Mouse (Mus musculus) T-cell, adult 2 months (primary cell): ENCODE results near the gene Ppp1r27.

Experiments used
- DNase-seq: peaks from one replicate; pipeline ENCODE4 v3.0.0; 2022; ENCODE audit warnings: low spot score

Gene Ppp1r27

GRCm38 (mm10) chr11:120512790-120513453, 38.0 kb downstream of the Ppp1r27 start:
- DNase-seq: no peak

GRCm38 (mm10) chr11:120510375-120511030, 40.4 kb downstream of the Ppp1r27 start:
- peak; percentile 20 for DNase-seq

- DNase-seq: no peak
Observed at GRCm38 (mm10) chr11:120509940-120510339, 41.0 kb downstream of the Ppp1r27 start.

DNA sequence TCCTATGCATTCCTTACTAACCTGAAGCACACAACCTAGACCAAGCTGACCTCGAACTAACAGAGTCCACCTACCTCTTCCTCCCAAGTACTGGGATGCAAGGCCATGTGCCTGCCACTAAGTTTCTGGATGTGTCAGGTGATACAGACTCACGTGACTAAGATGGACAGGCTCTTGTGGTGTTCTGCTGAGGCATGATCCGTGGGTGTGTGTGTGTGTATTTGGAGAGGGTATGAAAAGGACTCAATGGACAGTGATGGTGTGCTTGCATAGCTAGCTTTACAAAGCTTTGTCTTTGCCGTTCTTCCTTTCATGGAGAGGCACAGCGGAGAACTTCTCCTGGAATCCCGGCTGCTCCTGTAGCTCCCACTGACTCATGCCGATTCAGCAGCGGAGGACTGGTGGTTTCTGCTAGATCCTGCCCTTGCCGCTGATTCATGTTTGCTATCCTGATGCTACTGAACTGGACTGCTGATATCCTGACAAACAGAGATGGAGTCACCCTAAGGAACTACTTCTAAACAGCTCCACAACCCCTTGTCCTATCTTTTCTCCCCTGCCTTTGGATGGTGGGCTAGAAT, 42.6 kb downstream of the Ppp1r27 start:
- DNase-seq: no peak

GRCm38 (mm10) chr11:120507611-120508289, 43.2 kb downstream of the Ppp1r27 start:
- no peak for DNase-seq

DNA sequence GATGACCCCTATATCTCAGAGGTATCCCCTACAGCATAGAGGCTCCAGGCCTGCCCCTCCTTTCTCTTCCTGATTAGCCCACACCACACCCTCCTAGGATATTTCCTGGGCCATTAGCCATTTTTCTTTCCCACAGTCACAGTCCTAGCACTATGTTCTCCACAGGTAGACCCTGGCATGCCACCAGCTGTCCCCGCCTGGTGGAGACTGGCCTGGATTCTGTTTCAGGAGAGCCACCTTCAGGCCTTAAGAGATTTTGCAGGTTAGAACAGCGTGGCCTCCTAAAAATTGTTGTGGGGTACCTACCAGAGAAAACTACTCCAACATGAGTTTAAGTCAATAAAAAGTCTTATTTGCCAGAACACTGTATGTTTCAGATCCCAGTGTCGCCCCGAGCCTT, 44.0 kb downstream of the Ppp1r27 start:
- DNase-seq: no peak

DNA sequence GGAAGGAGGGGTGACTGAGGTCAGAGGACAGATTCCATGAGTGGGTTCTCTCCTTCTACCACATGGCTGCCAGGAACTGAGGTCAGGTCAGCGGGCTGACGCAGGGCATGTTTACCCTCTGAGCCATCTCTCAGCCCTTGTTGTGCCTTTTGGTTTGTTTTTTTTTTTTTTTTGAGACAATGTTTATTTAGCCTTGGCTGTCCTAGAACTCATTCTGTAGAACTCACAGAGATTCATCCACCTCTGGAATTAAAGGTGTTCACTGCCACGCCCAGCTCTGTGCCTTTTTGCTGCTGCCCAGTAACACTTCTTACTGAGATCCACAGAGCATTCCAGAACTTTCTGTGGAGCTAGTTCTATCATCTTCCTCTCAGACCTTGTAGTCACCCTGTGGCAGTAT, 45.3 kb downstream of the Ppp1r27 start:
- no peak for DNase-seq

DNA sequence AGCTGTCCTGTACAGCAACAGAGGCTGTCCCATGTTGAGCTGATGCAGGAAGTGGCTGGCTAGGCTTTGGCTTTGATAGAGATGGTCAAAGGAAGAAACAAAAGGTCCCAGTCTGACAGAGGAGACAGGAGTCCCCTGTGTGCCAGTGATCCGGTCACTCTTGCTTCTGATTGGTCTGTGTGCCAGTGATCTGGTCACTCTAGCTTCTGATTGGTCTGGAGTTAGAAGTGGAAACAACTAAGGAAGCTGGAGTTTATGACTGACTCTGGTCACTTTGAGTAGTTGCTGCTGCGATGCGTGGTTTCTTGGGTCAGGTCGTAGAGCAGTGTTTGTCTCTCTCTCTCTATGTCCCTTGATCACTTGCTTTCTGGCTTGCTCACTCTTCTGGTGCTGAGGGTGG, 49.2 kb downstream of the Ppp1r27 start:
- no peak for DNase-seq

DNA sequence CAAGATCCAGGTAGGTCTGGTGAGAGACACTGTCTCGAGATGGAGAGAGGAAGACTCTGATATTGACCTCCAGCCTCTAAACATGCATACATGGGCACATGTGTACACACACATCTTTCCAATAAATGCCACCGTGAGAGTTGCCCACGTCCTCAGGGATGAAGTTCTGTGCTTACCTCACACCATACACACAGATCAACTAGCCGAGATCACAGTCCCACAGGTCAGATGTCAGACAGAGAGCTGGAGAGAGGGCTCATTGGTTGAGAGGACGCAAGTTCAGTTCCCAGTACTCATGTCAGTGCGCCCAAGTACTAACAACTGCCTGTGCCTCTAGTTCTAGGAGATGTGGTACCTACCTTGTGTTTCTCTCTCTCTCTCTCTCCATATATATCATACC, 49.9 kb downstream of the Ppp1r27 start:
- no peak for DNase-seq

GRCm38 (mm10) chr11:120500357-120500756, 50.6 kb downstream of the Ppp1r27 start:
- DNase-seq: no peak
